Mouse (Mus musculus) stomach, embryonic 15.5 days (tissue): Measurements from ENCODE around the gene Adk. TPM values are rescaled to one million over a fixed set of nuclear protein-coding genes. Genes with fewer than 3 reads are reported as not detected.

Experiments
- ATAC-seq: fragments of 200-750 bp; cut with Nextera tagmentation; 2 replicates; pipeline ENCODE4 v1.8.0; 2017; ENCODE audit warnings: low read depth, moderate number of reproducible peaks, moderate TSS enrichment; ENCODE audit not compliant: insufficient read depth, low FRiP score
- H3K27ac ChIP-seq: fragments of 300-500 bp; sonication (generic); 2 replicates; pipeline ENCODE4 v1.5.1; 2015; ENCODE audit warnings: mild to moderate bottlenecking, inconsistent platforms
- H3K27me3 ChIP-seq: fragments of 300-500 bp; sonication (generic); replicated peaks from 2 replicates; pipeline ENCODE4 v1.6.1; 2015; ENCODE audit warnings: inconsistent platforms
- H3K36me3 ChIP-seq: fragments of 300-500 bp; sonication (generic); 2 replicates; pipeline ENCODE4 v1.6.1; 2015; ENCODE audit warnings: inconsistent platforms
- H3K4me1 ChIP-seq: fragments of 300-500 bp; sonication (generic); 2 replicates; pipeline ENCODE4 v1.6.1; 2015; ENCODE audit warnings: inconsistent platforms
- H3K4me2 ChIP-seq: fragments of 300-500 bp; sonication (generic); 2 replicates; pipeline ENCODE4 v1.6.1; 2015; ENCODE audit warnings: mild to moderate bottlenecking, inconsistent platforms
- H3K4me3 ChIP-seq: fragments of 300-500 bp; sonication (generic); replicated peaks from 2 replicates; pipeline ENCODE4 v1.5.1; 2015; ENCODE audit warnings: inconsistent platforms
- H3K9ac ChIP-seq: fragments of 300-500 bp; sonication (generic); 2 replicates; pipeline ENCODE4 v1.6.1; 2015; ENCODE audit warnings: inconsistent platforms
- H3K9me3 ChIP-seq: fragments of 300-500 bp; sonication (generic); 2 replicates; pipeline ENCODE4 v1.6.1; 2016; ENCODE audit warnings: inconsistent platforms
- WGBS: fragments of 180-500 bp; shearing (Covaris S2); methylation state at CpG from one replicate; pipeline ENCODE4 v1.1.7; 2015; 5-methylcytosine and 5-hydroxymethylcytosine counted together
- polyA plus RNA-seq: library from polyadenylated mRNA; unstranded; fragments of >200 nt; fragmentation: Nextera tagmentation; extraction: Ambion mirVana; gene quantifications from 2 replicates; pipeline ENCODE4 v1.2.1, GENCODE M21; 2015

The Adk gene
- polyA plus RNA-seq, 1 experiment from 2014 or later, result 167 TPM

GRCm38 (mm10) chr14:21433415-21433814 is 381.0 kb downstream of the Adk start:
- Histone ChIP-seq H3K4me1 (0 out of 2 replicates have a peak, but pooled peaks cover 2% of the 10 kb centered on the region), H3K4me2 (no peak overlapping the region), H3K27ac (no peak overlapping the region), H3K9me3 (no peaks in the 10 kb centered on the region), H3K27me3 (no peaks in the 10 kb centered on the region), H3K4me3 (no peak overlapping the region), H3K9ac (no peak overlapping the region), H3K36me3 (no peaks in the 10 kb centered on the region)
- no peak for ATAC-seq
- 82% methylated on average over 4 of the region's 4 CpGs for WGBS

DNA sequence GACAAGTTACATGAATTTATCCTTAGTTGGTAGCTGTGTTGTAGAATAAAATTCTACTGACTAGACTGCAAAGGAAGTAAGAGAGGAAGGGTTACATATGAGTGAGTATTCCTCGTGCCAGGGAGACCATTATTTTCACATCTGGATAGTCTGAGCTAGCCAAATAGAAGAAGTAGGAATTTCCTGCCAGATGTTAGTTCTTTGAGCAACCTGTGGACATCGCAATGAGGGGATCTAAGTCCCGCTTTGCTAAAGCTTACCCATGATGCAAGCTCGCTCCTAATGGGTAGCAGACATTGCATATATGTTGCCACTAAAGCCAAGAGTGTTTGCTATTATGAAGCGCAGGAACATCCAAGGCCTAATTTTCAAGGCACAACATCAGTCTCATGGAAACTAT is 381.6 kb downstream of the Adk start:
- Histone ChIP-seq H3K4me3 (no peak overlapping the region), H3K4me2 (no peak overlapping the region), H3K4me1 (0 out of 2 replicates have a peak, but pooled peaks cover 2% of the 10 kb centered on the region), H3K9ac (no peak overlapping the region), H3K27me3 (no peaks in the 10 kb centered on the region), H3K27ac (no peak overlapping the region), H3K36me3 (no peaks in the 10 kb centered on the region), H3K9me3 (no peaks in the 10 kb centered on the region)
- WGBS, result 67% methylated on average over 5 of the region's 5 CpGs
- ATAC-seq, result no peak

DNA sequence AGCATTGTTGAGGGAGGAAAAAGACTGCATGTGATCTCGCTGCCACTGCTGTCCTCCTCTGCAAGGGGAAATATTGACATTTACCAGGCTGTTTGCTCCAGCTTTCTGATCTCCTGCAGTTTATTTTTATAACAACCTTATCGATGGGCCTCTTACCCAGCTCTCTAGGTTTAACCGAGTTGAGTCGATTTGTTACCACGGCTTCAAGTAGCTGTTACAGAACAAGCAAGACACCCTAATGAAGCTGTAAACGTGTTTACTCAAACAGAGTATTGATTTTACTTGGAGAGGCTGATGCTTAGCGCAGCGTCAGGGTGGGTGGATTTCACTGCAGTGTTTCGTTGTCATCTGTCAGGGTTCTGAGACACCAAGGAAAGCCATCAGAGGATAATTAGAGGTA is 382.3 kb downstream of the Adk start:
- H3K9ac ChIP-seq, result no peak overlapping the region
- no peak for ATAC-seq
- 44% methylated on average over 9 of the region's 9 CpGs for WGBS
- H3K27me3 ChIP-seq, result no peaks in the 10 kb centered on the region
- no peak overlapping the region for H3K4me2 ChIP-seq
- H3K36me3 ChIP-seq, result no peaks in the 10 kb centered on the region
- 0 out of 2 replicates have a peak, but pooled peaks cover 6% of the 10 kb centered on the region for H3K4me1 ChIP-seq
- H3K4me3 ChIP-seq, result no peak overlapping the region
- no peak overlapping the region for H3K27ac ChIP-seq
- H3K9me3 ChIP-seq, result no peaks in the 10 kb centered on the region

DNA sequence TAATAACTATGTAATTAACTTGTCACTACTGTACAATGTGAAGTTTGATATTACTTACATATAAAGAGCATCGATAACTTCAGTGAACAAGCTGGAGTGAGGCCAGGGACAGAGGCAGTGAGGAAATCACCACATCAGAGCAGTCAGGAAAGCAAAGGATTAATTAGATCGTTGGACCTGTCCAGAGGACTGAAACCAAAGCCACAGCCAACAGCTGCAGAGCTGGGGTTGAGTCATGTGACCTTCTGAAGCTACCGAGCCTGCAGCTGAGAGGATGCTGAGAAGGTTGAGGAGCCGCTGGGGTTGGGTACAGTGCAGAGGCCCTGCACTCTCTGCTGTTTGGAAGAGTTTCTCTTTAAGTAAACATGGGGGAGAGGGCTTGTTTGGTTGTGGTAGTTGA is 387.4 kb downstream of the Adk start:
- WGBS, result 24% methylated on average over 4 of the region's 4 CpGs
- H3K4me3 ChIP-seq, result no peak overlapping the region
- H3K36me3 ChIP-seq, result no peaks in the 10 kb centered on the region
- no peak overlapping the region for H3K9ac ChIP-seq
- ATAC-seq, result peak; percentile 53; the same call in 1 of the 2 replicates
- no peaks in the 10 kb centered on the region for H3K27me3 ChIP-seq
- no peaks in the 10 kb centered on the region for H3K9me3 ChIP-seq
- H3K27ac ChIP-seq, result no peak overlapping the region
- peaks cover 17% of the 10 kb centered on the region for H3K4me1 ChIP-seq
- no peak overlapping the region for H3K4me2 ChIP-seq

- Histone ChIP-seq H3K9ac (no peak overlapping the region), H3K36me3 (no peaks in the 10 kb centered on the region), H3K4me1 (peaks cover 17% of the 10 kb centered on the region), H3K27ac (no peak overlapping the region), H3K9me3 (no peaks in the 10 kb centered on the region), H3K4me2 (no peak overlapping the region), H3K4me3 (no peak overlapping the region), H3K27me3 (no peaks in the 10 kb centered on the region)
- ATAC-seq, result no peak
- WGBS, result 94% methylated on average over 2 of the region's 2 CpGs
These were observed 388.2 kb downstream of the Adk start for GRCm38 (mm10) chr14:21440526-21440925.

DNA sequence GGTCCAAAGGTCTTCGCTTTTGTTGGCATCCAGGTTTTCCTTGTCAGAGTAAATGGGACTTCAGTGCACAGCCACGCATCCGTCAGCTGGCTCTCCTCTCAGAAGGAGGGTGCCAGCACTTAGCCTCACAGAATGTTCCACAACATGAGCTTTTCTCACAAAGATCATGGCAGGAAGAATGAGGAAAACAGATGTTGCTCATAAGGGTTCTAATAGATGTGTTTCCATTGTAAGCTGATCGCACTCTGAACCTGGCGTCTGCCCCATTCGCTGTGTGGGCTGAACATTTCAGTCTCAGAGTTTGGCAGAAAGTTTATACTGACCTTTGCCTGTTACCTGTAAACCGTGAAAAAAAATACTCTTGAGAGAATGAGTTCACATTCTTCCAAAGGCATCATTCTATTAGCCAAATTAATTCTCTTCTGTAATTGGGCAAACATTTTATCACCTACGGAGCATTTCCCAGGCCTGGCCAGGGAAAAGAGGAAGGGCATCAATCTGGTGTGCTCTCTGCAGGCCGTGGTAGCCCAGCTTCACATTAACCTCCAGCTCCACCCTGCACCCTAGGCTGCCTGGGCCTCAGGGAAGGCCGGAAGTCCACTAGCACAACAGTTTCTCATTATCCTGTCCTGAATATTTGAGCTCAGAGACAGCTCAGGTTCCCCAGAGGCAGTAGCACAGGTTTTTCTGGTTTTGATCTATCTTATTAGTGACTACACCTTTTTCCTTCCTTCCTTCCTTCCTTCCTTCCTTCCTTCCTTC is 389.6 kb downstream of the Adk start:
- no peaks in the 10 kb centered on the region for H3K9me3 ChIP-seq
- no peaks in the 10 kb centered on the region for H3K36me3 ChIP-seq
- H3K27me3 ChIP-seq, result no peaks in the 10 kb centered on the region
- H3K4me3 ChIP-seq, result no peak overlapping the region
- H3K9ac ChIP-seq, result no peak overlapping the region
- WGBS, result 49% methylated on average over 10 of the region's 10 CpGs
- peaks cover 17% of the 10 kb centered on the region for H3K4me1 ChIP-seq
- peak overlapping the region; percentile 22; the same call in 1 of the 2 replicates for H3K27ac ChIP-seq
- H3K4me2 ChIP-seq, result no peak overlapping the region
- no peak; the same call in 1 of the 2 replicates for ATAC-seq

DNA sequence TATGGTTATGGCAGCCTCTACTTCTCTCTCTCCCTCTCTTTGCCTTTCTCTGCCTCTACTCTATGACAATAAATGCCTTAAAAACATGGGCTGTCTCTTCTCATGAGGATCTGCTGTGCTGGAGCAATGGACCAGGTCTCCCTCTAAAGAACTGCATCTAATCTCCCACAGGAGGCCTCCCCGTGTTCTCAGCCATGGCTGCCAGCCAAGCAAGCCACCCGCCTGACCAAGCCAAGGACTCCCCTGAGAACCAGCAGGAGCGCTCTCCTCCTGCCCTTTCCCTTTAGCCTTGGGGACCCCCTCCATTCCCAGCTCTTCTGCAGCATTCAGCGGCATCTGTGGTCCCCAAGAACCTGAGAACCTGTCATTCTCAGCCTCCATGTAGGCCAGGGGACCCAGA is 400.2 kb downstream of the Adk start:
- Histone ChIP-seq H3K4me2 (no peak overlapping the region), H3K36me3 (no peaks in the 10 kb centered on the region), H3K9me3 (no peaks in the 10 kb centered on the region), H3K27ac (no peak overlapping the region), H3K27me3 (no peaks in the 10 kb centered on the region), H3K4me3 (no peak overlapping the region), H3K4me1 (no peaks in the 10 kb centered on the region), H3K9ac (no peak overlapping the region)
- no peak for ATAC-seq
- 75% methylated on average over 4 of the region's 4 CpGs for WGBS

DNA sequence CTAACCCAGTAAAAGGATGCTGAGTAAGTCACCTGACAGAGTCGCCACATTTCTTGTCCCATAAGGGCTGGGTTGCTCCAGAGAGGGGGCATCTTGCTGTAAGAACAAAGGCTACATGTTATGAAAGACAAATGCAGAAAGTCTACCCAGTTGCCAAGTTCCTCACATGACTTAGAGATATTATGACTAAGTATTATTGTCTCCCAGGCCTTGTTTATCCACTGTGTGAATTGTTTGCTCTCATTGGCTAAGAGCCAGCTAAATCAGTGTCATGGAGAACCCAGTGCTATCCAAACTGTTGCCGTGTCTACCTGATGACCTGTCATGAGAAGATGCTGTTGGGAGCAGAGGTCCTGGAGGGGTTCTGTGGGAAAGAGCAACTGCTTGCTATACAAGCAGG is 401.5 kb downstream of the Adk start:
- Histone ChIP-seq H3K9ac (no peak overlapping the region), H3K27ac (no peak overlapping the region), H3K4me3 (no peak overlapping the region), H3K4me1 (no peaks in the 10 kb centered on the region), H3K36me3 (no peaks in the 10 kb centered on the region), H3K4me2 (no peak overlapping the region), H3K27me3 (no peaks in the 10 kb centered on the region), H3K9me3 (no peaks in the 10 kb centered on the region)
- WGBS, result 56% methylated on average over 2 of the region's 2 CpGs
- ATAC-seq, result no peak

GRCm38 (mm10) chr14:21455654-21456350 is 403.4 kb downstream of the Adk start:
- no peaks in the 10 kb centered on the region for H3K9me3 ChIP-seq
- H3K4me3 ChIP-seq, result no peak overlapping the region
- H3K4me2 ChIP-seq, result no peak overlapping the region
- no peak overlapping the region for H3K9ac ChIP-seq
- H3K27me3 ChIP-seq, result no peaks in the 10 kb centered on the region
- ATAC-seq, result no peak
- H3K4me1 ChIP-seq, result no peaks in the 10 kb centered on the region
- no peaks in the 10 kb centered on the region for H3K36me3 ChIP-seq
- no peak overlapping the region for H3K27ac ChIP-seq
- WGBS, result 85% methylated on average over 7 of the region's 7 CpGs

- H3K27ac ChIP-seq, result no peak overlapping the region
- ATAC-seq, result no peak
- H3K36me3 ChIP-seq, result no peaks in the 10 kb centered on the region
- H3K4me3 ChIP-seq, result no peak overlapping the region
- no peak overlapping the region for H3K4me2 ChIP-seq
- no peaks in the 10 kb centered on the region for H3K4me1 ChIP-seq
- H3K9me3 ChIP-seq, result no peaks in the 10 kb centered on the region
- no peaks in the 10 kb centered on the region for H3K27me3 ChIP-seq
- no peak overlapping the region for H3K9ac ChIP-seq
These were observed 404.2 kb downstream of the Adk start for GRCm38 (mm10) chr14:21456526-21456925.

DNA sequence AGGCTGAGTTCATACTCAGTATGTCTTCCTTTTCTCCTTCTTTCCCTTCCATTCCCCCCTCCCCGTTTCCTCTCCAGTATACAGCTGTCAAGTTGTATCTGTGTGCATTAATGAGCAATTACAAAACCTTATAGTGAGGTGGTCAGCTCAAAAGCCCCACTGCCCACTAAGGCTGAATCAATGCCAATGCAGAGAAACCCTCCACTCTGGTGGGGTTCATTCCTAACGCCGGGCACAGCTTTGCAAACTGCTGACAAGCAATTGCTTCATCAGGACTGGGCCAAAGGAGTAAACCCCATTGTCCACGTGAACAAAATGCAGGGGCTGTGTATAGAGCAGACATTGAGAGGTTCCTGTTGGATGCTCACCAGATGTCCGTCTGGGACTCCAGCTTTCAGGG is 405.5 kb downstream of the Adk start:
- Histone ChIP-seq H3K4me3 (no peak overlapping the region), H3K36me3 (no peaks in the 10 kb centered on the region), H3K27ac (no peak overlapping the region), H3K9ac (no peak overlapping the region), H3K9me3 (no peaks in the 10 kb centered on the region), H3K4me2 (no peak overlapping the region), H3K4me1 (no peaks in the 10 kb centered on the region), H3K27me3 (no peaks in the 10 kb centered on the region)
- ATAC-seq, result no peak
- WGBS, result 69% methylated on average over 5 of the region's 5 CpGs

- 79% methylated on average over 7 of the region's 7 CpGs for WGBS
- H3K4me2 ChIP-seq, result no peak overlapping the region
- H3K9me3 ChIP-seq, result no peaks in the 10 kb centered on the region
These were observed 406.3 kb downstream of the Adk start for GRCm38 (mm10) chr14:21458696-21459095.

More at GRCm38 (mm10) chr14:21458696-21459095, 406.3 kb downstream of the Adk start:
- Histone ChIP-seq H3K9ac (no peak overlapping the region), H3K27me3 (no peaks in the 10 kb centered on the region), H3K36me3 (no peaks in the 10 kb centered on the region), H3K4me1 (no peaks in the 10 kb centered on the region), H3K27ac (no peak overlapping the region), H3K4me3 (no peak overlapping the region)
- no peak for ATAC-seq
